Mouse (Mus musculus) natural killer cell, adult 2 months (primary cell): ENCODE measurements around the gene Izumo1.

ENCODE experiments used
- DNase-seq, 2 experiments: peaks; one replicate each; pipeline ENCODE4 v3.0.0; 2022; ENCODE audit warnings: low spot score in 2 of 2

Izumo1 gene

DNA sequence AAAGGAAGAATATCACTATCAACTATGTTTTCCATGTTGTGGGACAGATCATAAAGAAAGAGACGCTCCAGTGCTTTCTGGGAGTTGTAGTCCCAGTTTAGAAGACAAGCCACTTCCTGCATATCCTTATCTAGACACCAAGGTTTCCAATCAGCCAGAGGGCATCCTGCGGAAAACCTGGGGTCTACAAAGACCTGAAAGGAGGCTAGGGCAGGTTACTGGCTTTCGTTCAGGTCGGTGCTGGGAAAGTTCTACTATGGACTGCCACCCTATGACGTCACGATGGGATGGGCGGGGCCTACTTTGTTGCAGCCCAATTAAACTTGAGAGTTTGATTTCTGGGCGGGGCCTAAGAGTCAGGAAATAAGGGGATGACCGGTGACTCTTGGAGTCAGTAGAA, at the start of gene Izumo1:
Gene Izumo1 (plus strand): TSS at position 369 of the 400 bp plus-strand sequence.
- peak in 1 of 2 experiments; percentile 22 for DNase-seq

DNA sequence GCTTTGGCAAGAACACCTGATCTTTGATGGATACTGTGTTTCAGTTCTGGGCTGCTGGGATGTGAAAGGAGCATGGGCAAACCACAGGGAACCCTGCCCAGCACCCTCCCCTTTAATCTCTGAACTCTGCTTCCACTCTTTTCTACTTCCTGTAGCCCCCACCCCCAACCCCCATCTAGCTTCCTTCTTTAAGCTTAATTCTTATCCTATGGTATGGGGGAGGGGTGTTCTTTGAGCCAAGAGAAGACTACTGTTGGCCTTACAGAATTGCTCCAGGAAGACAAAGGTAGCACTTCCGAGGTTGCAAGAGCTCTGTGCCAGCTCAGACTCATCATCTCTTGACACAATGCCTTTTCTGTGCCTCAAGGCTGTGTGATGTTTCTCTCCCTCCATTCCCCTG, 49.6 kb upstream of the Izumo1 start:
- no peak for DNase-seq

DNA sequence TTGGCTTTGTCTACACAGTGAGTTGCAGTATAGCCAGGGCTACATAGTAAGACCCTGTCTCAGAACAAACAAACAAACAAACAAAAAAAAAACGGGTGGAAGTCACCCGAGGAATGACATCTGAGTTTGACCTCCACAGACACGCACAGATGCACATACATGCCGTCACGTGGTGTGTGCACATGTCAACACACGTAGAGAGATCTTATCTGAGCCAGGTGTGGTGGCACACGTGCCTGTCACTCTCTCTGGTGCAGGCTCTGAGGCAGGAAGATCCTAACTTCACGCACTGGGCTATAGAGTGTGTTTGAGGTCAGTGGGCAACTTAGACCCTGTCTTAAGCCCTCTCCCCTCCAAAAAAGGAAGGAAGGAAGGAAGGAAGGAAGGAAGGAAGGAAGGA, 47.7 kb upstream of the Izumo1 start:
- no peak for DNase-seq

DNA sequence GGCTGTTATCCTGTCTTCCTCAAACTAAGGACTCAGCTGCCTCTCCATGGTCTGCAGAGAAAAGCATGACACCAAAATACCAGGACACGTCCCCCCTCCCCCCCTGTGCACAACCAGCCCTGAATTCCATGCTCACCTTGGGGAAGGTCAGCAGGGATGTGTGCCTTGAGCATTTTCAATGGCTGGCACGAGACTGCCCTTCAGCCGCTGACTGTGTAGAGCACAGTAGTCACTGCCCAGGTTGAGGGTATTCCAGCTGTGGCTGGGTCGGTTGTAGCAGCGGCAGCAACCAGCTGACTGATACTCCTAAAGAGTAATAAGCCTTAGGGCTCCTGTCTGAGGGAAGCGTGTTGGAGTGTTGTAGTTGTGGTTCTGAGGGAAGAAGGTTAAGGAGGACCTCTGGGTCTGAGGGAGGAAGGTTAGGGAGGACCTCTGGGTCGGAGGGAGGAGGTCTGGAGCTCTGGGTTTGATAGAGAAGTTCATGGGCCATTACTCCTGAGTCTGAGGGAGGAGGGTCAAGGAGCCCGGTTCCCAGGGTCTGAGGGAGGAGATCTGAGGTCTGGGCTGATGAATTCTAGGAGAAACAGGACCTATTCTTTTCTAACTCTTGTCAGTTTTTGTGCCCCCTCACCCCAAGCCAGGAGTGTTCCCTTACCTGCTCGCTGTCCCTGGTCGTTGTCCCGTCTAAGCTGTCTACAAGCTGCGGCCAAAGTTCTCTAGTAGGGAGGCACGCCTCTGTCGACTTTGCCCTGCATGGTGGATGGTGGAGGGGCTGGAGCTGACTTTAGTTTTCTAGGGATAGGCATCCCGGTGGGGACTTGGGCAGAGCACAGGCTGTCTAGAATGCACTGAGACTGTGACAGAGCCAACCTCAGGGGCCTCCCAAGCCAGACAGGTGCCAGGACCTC, 46.9 kb upstream of the Izumo1 start:
- DNase-seq, result no peak

DNA sequence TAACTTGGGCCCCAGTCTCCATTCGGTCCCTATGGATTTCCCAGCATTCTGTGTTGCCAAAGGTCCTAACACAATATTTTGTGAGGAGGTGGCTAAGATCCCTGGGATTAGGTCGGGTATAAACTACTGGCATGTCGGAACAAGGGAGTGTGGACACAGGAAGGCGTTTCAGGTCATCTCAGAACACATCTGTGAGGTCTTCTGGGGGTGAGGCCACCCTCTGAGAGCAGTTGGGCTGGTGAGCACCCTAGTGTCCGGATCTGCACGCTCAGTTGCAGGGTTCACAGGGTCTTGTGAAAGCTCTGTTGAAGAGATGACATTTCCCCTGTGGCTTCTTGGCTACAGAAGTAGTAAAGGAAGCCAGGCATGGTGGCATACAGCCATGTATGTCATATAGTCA, 35.7 kb upstream of the Izumo1 start:
- no peak for DNase-seq

DNA sequence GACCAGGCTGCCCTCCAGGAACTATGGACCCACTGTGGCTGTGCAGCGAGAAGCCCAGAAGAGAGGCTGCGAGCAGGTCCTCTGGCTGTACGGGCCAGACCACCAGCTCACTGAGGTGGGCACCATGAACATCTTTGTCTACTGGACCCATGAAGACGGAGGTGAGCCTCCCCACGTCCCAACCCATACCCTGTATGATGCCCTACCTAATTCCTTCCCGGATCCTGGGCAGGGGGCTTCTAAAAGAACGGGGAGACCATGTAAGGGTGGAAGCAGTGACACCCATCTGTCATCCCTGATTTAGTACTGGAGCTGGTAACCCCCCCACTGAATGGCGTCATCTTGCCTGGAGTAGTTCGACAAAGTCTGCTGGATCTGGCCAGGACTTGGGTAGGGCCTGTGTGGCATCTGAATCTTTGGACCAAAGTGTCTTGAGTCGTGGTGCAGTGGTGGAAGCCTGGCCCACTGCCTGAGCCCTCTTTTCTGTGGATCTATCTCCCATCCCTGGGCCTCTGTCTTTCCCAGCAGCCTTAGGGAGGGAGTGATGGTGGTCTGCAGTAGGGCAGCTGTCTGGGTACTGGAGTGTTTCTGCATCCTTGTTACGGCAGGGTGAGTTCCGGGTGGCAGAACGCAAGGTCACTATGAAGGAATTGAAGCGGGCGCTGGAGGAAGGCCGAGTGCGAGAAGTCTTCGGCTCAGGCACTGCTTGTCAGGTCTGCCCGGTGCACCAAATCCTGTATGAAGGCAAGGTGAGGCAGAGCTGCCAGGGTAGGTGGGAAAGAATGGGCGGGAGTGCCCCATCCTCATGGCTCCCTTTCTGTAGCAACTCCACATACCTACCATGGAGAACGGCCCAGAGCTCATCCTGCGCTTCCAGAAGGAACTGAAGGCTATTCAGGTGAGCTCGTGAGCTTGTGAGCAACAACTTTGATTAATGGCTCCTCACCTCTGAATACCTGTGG, 33.7 kb upstream of the Izumo1 start:
- DNase-seq, result no peak

DNA sequence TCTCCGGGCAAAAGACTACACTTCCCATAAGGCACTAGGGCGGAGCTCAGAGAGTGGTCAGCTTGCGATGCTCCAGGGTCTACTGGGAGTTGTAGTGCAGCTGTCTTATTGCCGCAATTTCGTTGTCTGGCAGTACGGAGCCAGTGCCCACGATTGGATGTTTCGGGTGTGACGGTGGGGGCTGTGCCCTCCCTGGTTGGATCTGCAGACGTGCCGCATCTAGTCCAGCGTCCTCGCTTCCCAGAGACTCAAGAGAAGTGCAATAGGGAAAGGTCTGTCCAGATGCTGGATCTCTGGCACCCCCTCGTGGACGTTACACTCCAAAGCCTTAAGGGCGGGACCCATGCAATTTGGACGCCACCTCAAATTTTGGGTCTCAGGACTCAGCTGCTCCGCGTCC, 32.4 kb upstream of the Izumo1 start:
- peak; percentile 71 to 76 for DNase-seq

DNA sequence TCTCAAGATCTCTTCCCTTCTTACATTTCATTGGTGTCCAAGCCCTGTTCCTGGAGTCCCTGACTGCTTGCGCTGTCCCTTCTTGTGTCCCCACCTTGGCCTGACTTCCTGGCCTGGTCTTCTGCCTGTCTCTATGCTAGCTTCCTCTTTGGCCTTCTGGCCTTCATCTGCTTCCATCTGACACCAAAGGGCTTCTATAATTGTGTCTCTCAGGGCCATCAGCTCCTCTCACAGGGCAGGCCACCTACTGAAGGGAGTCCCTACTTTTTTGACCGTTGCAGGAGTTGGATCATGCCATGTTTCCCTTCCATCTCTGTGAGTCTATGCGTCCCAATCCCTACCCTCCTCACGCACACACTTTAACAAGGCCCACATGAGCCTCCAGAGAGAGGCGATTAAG, 31.7 kb upstream of the Izumo1 start:
- DNase-seq, result no peak

DNA sequence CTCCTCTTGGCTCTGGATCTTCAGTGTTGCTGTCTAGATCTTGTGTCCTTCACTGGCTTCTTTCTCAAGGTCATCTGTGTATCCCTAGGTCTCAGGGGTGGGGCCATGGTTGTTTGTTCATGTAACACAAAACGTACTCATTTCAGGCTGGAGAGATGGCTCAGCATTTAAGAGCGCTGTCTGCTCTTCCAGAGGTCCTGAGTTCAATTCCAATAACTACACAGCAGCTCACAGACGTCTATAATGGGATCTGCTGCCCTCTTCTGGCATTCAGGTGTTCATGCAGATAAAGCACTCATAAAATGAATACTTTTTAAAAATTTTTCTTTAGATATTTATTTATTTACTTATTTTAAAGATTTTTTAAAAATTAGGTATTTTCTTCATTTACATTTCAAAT, 30.7 kb upstream of the Izumo1 start:
- DNase-seq, result no peak

DNA sequence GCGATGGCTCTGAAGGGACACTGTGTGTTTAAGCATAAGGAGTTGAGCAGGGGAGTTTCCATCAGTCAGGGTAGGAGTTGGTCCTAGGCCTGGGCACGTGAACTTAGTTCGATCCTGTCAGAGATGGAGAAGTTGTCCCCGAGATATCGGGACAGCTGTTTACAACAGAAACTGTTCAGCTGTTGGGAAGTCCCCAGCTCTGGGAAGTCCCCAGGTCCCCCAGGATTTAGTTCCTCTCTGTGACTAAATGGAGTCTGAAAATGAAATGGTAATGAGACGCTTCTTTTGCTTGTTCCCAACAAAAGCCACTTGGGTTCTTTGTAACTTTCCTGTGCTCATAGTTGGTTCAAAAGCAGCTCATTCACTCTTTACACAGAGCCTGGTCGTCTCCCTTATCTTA, 29.7 kb upstream of the Izumo1 start:
- DNase-seq, result peak; percentile 59 to 60

DNA sequence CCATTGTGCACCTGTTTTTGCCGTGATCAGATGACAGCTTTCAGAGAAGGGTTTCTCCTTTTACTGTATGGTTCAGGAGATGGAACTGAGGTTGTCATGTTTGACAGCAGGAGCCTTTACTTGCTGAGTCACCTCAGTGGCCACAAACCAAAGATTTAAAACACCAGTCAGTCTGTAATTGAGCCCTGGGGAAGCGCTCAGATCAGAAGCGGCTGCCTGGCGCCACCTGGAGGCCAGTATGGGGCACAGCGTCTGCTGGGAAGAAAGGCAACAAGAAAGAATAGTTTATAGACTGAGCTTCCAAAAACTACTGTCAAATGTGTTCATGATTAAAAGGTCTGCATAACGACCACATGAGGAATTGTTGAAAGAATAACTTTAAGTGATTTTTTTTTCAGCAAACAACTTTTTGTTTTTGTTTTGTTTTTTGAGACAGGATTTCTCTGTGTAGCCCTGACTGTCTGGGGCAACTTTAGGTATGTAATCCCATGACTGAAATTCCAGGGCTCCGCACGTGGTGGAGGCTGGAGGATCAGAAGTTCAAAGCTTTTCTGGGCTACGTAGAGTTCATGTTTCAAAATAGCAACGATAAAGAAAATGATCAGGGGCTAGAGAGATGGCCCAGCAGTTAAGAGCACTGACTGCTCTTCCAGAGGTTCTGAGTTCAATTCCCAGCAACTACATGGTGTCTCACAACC, 28.3 kb upstream of the Izumo1 start:
- DNase-seq, result peak; percentile 77 to 82

DNA sequence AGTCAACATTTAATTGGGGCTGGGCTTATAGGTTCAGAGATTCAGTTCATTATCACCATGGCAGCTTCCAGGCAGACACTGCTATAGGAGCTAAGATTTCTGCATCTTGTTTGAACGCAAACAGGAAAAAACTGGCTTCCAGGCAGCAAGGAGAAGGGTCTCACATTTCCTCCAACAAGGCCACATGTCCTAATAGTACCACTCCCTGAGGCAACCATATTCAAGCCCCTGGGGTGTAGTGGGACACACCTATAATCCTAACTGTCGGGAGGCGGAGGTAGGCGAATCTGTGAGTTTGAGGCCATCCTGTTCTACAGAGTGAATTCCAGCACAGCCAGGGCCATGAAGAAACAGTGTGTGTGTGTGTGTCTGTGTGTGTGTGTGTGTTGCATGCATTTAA, 26.4 kb upstream of the Izumo1 start:
- no peak for DNase-seq

DNA sequence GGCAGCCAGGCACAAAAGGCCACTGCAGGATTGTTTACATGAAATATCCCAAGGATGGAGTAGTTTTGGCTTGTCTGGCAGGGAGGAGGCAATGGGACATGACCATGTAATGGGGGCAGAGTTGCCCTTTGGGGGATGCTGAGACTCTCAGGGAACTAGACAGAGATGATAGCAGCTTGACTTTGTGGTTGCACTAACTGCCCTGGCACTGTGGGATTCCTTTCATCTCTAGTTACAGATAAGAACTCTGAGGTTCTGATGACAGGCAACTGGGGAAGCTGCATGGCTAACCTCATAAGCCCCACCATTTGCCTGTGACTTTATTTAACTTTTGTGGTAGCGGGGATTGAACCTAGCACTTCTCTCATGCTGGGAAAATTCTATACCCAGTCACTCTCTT, 25.5 kb upstream of the Izumo1 start:
- DNase-seq, result no peak

DNA sequence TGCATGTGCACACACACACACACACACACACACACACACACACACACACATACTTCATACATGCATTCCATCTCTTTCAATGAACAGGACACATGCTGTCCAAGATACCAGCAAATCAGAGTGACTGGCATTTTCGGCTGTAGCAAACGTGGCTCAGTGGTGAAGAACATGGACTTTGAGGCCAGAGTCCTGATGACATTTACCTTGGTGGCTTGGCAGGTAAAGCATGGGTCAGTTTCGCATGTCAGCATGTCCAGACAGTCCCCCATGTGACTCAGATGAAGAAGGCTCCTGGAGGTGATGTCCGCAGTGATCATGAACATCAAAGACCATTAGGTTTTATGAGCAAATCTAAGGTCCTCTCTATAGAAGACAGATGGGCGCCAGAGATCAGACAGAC, 24.6 kb upstream of the Izumo1 start:
- DNase-seq, result no peak

DNA sequence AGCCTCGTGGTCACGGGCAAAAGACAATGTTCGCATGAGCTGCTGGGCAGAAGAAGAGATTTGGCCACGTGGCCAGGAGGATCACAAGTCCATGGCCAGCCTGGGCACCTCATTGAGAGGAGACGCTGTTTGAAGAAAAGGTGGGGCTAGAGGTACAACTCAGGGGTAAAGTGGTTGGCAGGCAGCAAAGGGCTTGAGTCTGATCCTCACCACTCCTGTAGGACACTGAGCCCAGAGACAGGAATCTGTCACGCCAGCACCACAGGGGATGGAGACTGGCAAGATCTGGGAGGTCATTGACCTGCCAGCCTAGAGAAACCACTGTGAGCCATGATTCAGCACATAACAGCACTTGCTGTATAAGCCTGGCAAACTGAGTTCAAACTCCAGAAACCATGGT, 24.1 kb upstream of the Izumo1 start:
- DNase-seq, result no peak

DNA sequence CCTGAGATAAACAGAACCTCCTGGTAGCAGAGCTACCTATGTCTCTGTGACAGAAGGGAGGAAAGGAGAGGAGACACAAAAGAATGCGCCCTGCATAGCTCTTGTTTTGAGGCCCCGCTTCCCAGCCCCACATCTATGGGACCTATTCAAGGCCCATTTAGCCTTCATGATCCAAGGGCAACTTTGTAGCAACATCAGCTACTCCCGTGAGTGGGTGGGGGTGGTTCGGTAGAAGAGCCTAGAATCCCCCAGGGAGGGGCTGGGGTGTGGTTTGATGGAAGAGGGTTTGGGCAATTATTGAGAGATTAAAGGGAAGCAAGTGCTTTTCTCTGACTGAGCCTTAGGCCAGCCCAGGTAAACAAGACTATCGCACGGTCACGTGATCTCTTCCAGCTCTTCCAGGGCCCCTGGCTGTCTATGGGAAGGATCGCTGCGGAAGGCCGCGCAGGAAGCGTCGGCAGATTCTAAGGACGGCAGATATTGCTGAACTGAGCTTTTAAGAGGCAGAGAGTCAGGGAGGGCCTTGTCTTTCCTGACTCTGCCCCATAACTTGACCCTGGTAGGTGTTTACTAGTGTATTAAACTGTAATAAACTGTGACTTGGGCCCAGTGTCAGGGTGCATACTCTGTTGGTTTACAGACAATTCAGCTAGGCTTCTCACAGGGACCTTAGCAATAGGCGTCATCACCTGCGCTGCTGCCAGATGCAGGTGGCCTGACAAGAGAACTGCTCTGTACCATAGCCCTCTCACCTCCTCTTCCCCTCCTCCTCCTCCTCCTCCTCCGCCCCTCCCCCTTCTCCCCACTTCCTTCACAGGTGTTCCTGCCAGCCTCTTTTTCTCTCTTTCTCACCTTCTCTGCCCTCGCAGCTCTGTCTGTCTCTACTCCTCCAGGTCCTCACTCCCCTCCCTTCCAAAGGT, 22.4 kb upstream of the Izumo1 start:
- no peak for DNase-seq

DNA sequence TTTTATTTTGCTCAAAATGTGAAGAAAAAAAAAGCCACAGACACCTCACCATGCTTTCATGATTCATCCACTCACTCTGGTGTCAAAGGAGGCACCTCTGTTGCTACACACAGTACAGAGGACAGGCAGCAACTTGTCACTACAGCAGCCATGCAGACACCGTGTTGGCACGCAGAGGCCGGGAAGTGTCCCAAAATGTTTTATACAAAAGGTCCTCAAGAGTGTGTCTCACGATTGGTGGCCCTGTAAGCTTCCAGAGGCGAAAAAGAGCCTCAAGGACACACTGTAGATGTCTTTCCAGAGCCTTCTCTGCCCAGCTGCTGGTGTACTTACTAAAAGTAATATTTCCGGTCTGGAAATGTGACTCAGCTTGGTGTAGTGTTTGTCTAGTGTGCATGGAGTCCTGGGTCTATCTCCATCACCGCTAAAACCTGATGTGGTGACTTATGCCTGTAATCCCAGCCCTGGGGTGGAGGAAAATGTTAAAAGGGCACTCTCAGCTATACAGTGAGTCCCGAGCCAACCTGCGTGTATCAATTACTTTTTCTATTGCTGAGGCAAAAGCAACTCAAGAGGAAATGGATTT, 15.8 kb upstream of the Izumo1 start:
- DNase-seq, result no peak

DNA sequence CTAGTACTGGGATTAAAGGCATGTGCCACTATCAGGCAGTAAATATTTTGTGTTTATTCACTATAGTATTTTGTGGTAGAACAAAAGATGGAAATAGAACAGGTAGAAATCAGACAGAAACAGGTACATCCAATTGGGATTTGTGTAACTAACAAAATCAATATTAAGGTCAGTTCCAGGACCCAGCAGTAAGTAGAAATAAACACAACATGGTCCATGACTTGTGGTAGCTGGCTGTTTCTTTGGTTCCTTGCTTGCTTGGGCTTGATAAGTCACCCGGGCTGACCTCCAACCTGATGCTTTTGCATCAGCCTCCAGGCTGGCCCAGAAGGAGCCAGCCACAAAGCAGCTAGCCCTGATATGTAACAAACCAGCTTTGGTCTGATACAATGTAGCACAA, 12.1 kb upstream of the Izumo1 start:
- DNase-seq, result no peak

DNA sequence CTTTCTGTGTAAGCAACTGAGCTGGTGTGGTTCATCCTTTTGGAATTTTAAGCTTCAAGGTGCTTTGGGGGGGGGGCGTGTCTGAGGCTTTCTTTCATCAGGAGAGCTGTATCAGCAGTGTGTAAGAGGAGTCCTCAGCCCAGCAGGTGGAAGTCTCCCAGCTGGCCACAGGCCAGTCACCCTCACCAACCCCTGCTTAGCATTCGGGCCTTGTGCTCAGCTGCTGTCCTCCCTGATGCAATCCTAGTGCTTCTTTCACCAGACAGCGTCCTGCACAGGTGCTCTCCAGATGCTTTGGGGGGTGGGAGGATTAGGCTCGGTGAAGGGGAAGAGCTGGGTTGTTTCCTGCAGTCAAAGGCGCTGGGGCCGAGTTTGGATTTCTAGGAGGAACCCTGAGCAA, 5.3 kb upstream of the Izumo1 start:
- no peak for DNase-seq

DNA sequence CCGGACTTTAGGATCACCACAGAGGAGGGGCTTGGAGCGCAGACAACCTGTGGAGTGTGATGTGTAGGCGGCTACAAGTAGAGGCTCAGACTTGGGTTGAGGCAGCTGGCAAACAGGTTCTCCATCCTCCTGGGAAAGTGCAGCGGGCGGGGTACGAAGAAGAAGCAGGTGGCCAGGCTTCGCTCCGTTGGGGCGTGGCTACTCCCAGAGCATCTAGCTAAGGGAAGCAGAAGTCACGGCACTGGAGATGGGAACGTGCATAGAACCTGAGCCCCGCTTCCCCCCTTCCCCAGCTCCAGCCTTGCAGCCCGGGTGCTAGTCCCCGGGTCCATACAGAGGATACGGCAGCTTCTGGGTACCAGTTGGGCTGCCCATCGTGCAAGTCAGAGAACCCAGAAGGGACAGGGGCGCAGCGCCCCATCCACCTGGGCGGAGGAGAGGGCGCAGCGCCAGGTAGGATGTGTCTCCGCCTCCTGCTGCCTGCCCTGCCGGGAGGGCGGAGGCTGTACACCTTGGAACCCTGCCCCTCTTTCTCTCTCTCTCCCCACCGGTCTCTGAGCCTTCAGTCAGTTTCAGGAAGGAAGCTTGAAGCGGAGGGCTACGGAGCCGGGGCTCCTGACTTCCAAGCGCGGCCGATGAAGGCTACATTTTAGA, 4.4 kb upstream of the Izumo1 start, which contains the start of gene Fut1:
Gene Fut1 (plus strand): TSS at position 248 of the 654 bp plus-strand sequence.
- no peak for DNase-seq
